Mouse (Mus musculus): ENCODE results near the gene Mgat5. TPM values are rescaled to one million over a fixed set of nuclear protein-coding genes. Genes with fewer than 3 reads are reported as not detected.

Gene Mgat5
- total and polyA plus RNA-seq, 3 experiments: 0.16 TPM; not detected in 2

GRCm38 (mm10) chr1:127530849-127531580 is 326.2 kb downstream of the Mgat5 start:
- no peak for TF ChIP-seq CTCF (IDR thresholded peaks at IDR 0.05; ENCODE audit: low read depth, low read length)
- TF ChIP-seq GATA2 (IDR thresholded peaks at IDR 0.05; ENCODE audit: borderline replicate concordance, low read depth, low read length): no peak
- no peak for TF ChIP-seq TAL1 (conservative IDR thresholded peaks at IDR 0.05; ENCODE audit: low read depth, low read length)
- no peak for TF ChIP-seq POLR2AphosphoS5 (IDR thresholded peaks at IDR 0.05; ENCODE audit: insufficient replicate concordance, low read depth, low read length)
- TF ChIP-seq GATA1 (IDR thresholded peaks at IDR 0.05; ENCODE audit: borderline replicate concordance, low read length): no peak
- DNase-seq (ENCODE audit: low spot score) (no peak), ATAC-seq (ENCODE audit: extremely low read depth, insufficient number of reproducible peaks, low FRiP score, poor library complexity, severe bottlenecking) (no peak)
- Histone ChIP-seq H3K9me3 (replicated peaks) (peaks cover 27% of the 10 kb centered on the region), H3K4me3 (ENCODE audit: low read depth, low read length) (no peak overlapping the region), H3K4me1 (ENCODE audit: insufficient read depth, low read depth, low read length) (no peaks in the 10 kb centered on the region), H3K36me3 (replicated peaks) (no peaks in the 10 kb centered on the region), H3K27me3 (ENCODE audit: insufficient read depth, low read length) (no peaks in the 10 kb centered on the region)

GRCm38 (mm10) chr1:127531723-127532122 is 326.9 kb downstream of the Mgat5 start:
- DNase-seq (ENCODE audit: low spot score): no peak
- ATAC-seq (ENCODE audit: extremely low read depth, insufficient number of reproducible peaks, low FRiP score, poor library complexity, severe bottlenecking): no peak

DNA sequence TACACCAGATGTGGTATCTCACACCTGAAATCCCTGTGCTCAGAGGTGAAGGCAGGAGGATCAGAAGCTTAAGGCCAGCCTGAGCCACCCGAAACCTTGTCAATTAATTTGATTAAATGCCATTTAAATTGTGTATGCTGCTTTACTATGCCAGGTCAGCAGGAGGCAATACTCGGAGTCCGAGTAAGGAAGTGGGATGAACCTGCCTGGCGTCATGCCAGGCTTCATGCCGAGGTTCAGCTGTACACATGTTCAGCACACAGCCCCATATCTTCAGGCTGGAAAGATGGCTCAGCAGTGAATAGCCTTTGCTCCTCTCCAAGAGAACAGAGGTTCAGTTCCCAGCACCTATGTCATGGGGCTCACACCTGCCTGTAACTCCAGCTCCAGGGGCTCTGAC is 331.6 kb downstream of the Mgat5 start:
- DNase-seq (ENCODE audit: low spot score) (no peak), ATAC-seq (ENCODE audit: extremely low read depth, insufficient number of reproducible peaks, low FRiP score, poor library complexity, severe bottlenecking) (no peak)
- H3K4me1 ChIP-seq (ENCODE audit: insufficient read depth, low read depth, low read length): no peaks in the 10 kb centered on the region
- no peak for TF ChIP-seq POLR2AphosphoS5 (IDR thresholded peaks at IDR 0.05; ENCODE audit: insufficient replicate concordance, low read depth, low read length)
- TF ChIP-seq CTCF (IDR thresholded peaks at IDR 0.05; ENCODE audit: low read depth, low read length): no peak
- no peak for TF ChIP-seq TAL1 (conservative IDR thresholded peaks at IDR 0.05; ENCODE audit: low read depth, low read length)
- TF ChIP-seq GATA1 (IDR thresholded peaks at IDR 0.05; ENCODE audit: borderline replicate concordance, low read length): no peak
- TF ChIP-seq GATA2 (IDR thresholded peaks at IDR 0.05; ENCODE audit: borderline replicate concordance, low read depth, low read length): no peak
- no peaks in the 10 kb centered on the region for H3K27me3 ChIP-seq (ENCODE audit: insufficient read depth, low read length)
- peaks cover 45% of the 10 kb centered on the region for H3K9me3 ChIP-seq (replicated peaks)
- H3K36me3 ChIP-seq (replicated peaks): no peaks in the 10 kb centered on the region
- no peak overlapping the region for H3K4me3 ChIP-seq (ENCODE audit: low read depth, low read length)

More at GRCm38 (mm10) chr1:127531723-127532122, 326.9 kb downstream of the Mgat5 start:
- H3K9me3 ChIP-seq (replicated peaks): peaks cover 30% of the 10 kb centered on the region
- no peaks in the 10 kb centered on the region for H3K36me3 ChIP-seq (replicated peaks)
- H3K4me3 ChIP-seq (ENCODE audit: low read depth, low read length): no peak overlapping the region
- no peak for TF ChIP-seq POLR2AphosphoS5 (IDR thresholded peaks at IDR 0.05; ENCODE audit: insufficient replicate concordance, low read depth, low read length)
- no peak for TF ChIP-seq TAL1 (conservative IDR thresholded peaks at IDR 0.05; ENCODE audit: low read depth, low read length)
- TF ChIP-seq GATA2 (IDR thresholded peaks at IDR 0.05; ENCODE audit: borderline replicate concordance, low read depth, low read length): no peak
- TF ChIP-seq GATA1 (IDR thresholded peaks at IDR 0.05; ENCODE audit: borderline replicate concordance, low read length): no peak
- no peak for TF ChIP-seq CTCF (IDR thresholded peaks at IDR 0.05; ENCODE audit: low read depth, low read length)
- H3K27me3 ChIP-seq (ENCODE audit: insufficient read depth, low read length): no peaks in the 10 kb centered on the region
- no peaks in the 10 kb centered on the region for H3K4me1 ChIP-seq (ENCODE audit: insufficient read depth, low read depth, low read length)

- TF ChIP-seq POLR2AphosphoS5 (IDR thresholded peaks at IDR 0.05; ENCODE audit: insufficient replicate concordance, low read depth, low read length) (no peak), GATA2 (IDR thresholded peaks at IDR 0.05; ENCODE audit: borderline replicate concordance, low read depth, low read length) (no peak), CTCF (IDR thresholded peaks at IDR 0.05; ENCODE audit: low read depth, low read length) (no peak)
- no peak for ATAC-seq (ENCODE audit: extremely low read depth, insufficient number of reproducible peaks, low FRiP score, poor library complexity, severe bottlenecking)
- H3K9me3 ChIP-seq (replicated peaks): peaks cover 53% of the 10 kb centered on the region
- no peaks in the 10 kb centered on the region for H3K27me3 ChIP-seq (ENCODE audit: insufficient read depth, low read length)
- no peak overlapping the region for H3K4me3 ChIP-seq (ENCODE audit: low read depth, low read length)
- no peaks in the 10 kb centered on the region for H3K4me1 ChIP-seq (ENCODE audit: insufficient read depth, low read depth, low read length)
- DNase-seq (ENCODE audit: low spot score): no peak
- no peaks in the 10 kb centered on the region for H3K36me3 ChIP-seq (replicated peaks)
Measured at GRCm38 (mm10) chr1:127537204-127538038, 332.6 kb downstream of the Mgat5 start.

Data from G1E (cell line).